ENCODE assay signal across 17 mouse cellular contexts in genomic region chr17:43754687-43755086, GRCm38 (mm10). TPM values are rescaled to one million over a fixed set of nuclear protein-coding genes. Genes with fewer than 3 reads are reported as not detected.
DNase-seq lines count a peak whose midpoint lies in the region; ATAC-seq and TF ChIP-seq lines count a peak whose summit lies in the region.
"Had no signal": no experiment of that assay in that cellular context is flagged by ENCODE, and none has a peak within 500 bp of the region (broad histone marks: within the 10 kb centered on the region; RNA-seq: fewer than 3 reads in every experiment).

No protein-coding gene starts in this region.

- intact Hi-C loops in gastrocnemius, postnatal 14 days (cut with DNase I; ENCODE audit: low total_unique reads), result no loop called here

- H3K4me2 ChIP-seq in hindbrain, postnatal 0 days (ENCODE audit: low read depth, low read length), result no peak overlapping the region
- no peak overlapping the region for H3K4me2 ChIP-seq in midbrain, postnatal 0 days (ENCODE audit: low read depth, low read length, poor library complexity, severe bottlenecking)
- H3K4me2 ChIP-seq in midbrain, embryonic 16.5 days (ENCODE audit: low read length), result no peak overlapping the region
- H3K4me2 ChIP-seq: limb, embryonic 12.5 days had no signal

- no peaks in the 10 kb centered on the region for H3K4me1 ChIP-seq in hindbrain, postnatal 0 days (ENCODE audit: insufficient read depth, low read length)
- H3K4me1 ChIP-seq in hindbrain, embryonic 10.5 days (replicated peaks), result no peaks in the 10 kb centered on the region
- H3K4me1 ChIP-seq in midbrain, postnatal 0 days (ENCODE audit: insufficient read depth, low read length), result no peaks in the 10 kb centered on the region
- H3K4me1 ChIP-seq in midbrain, embryonic 16.5 days (ENCODE audit: control insufficient read depth, insufficient read depth, low read length), result no peaks in the 10 kb centered on the region
- H3K4me1 ChIP-seq: limb, embryonic 12.5 days had no signal

- H3K9ac ChIP-seq in hindbrain, postnatal 0 days (replicated peaks; ENCODE audit: low read length), result no peak overlapping the region
- H3K9ac ChIP-seq in midbrain, postnatal 0 days (replicated peaks; ENCODE audit: low read length, poor library complexity, severe bottlenecking), result no peak overlapping the region
- H3K9ac ChIP-seq in midbrain, embryonic 16.5 days (ENCODE audit: low read depth, low read length), result no peak overlapping the region
- H3K9ac ChIP-seq: limb, embryonic 12.5 days had no signal

- no peaks in the 10 kb centered on the region for H3K27me3 ChIP-seq in hindbrain, postnatal 0 days (ENCODE audit: insufficient read depth, low read length)
- H3K27me3 ChIP-seq in hindbrain, embryonic 10.5 days (ENCODE audit: insufficient read depth, poor library complexity, severe bottlenecking), result no peaks in the 10 kb centered on the region
- H3K27me3 ChIP-seq in midbrain, postnatal 0 days (ENCODE audit: insufficient read depth, low read length), result no peaks in the 10 kb centered on the region
- H3K27me3 ChIP-seq in midbrain, embryonic 16.5 days (ENCODE audit: control insufficient read depth, insufficient read depth, low read depth, low read length), result no peaks in the 10 kb centered on the region
- H3K27me3 ChIP-seq: limb, embryonic 12.5 days had no signal

- no peak for TF ChIP-seq CTCF in hindbrain, postnatal 0 days (IDR thresholded peaks at IDR 0.05; ENCODE audit: low read depth)
- TF ChIP-seq CTCF in midbrain, postnatal 0 days (IDR thresholded peaks at IDR 0.05), result no peak

- no peaks in the 10 kb centered on the region for H3K9me3 ChIP-seq in hindbrain, postnatal 0 days (ENCODE audit: low read length)
- H3K9me3 ChIP-seq in hindbrain, embryonic 10.5 days, result no peaks in the 10 kb centered on the region
- H3K9me3 ChIP-seq in midbrain, postnatal 0 days (ENCODE audit: low read length), result no peaks in the 10 kb centered on the region
- no peaks in the 10 kb centered on the region for H3K9me3 ChIP-seq in midbrain, embryonic 16.5 days (replicated peaks; ENCODE audit: control insufficient read depth, low read length, poor library complexity, severe bottlenecking)
- H3K9me3 ChIP-seq: limb, embryonic 12.5 days had no signal

- peak; percentile 22 for DNase-seq in gastrocnemius, postnatal 14 days
- DNase-seq in gastrocnemius, adult 8-10 months (ENCODE audit: low spot score in 2 of 2), result no peak
- peak; percentile 47 for DNase-seq in hindbrain, postnatal 0 days (ENCODE audit: low spot score)
- no peak for DNase-seq in hindbrain, embryonic 10.5 days (ENCODE audit: low spot score)
- peak; percentile 42 for DNase-seq in midbrain, postnatal 0 days (ENCODE audit: low spot score)
- DNase-seq: cerebellum, adult 18-20 months; layer of hippocampus, postnatal 36 days; thymus, postnatal 4 days had no signal

- ATAC-seq in hindbrain, postnatal 0 days, result no peak
- ATAC-seq in midbrain, postnatal 0 days (ENCODE audit: low FRiP score), result no peak
- ATAC-seq in midbrain, embryonic 16.5 days, result no peak
- ATAC-seq in cerebellum, adult (ENCODE audit: insufficient number of reproducible peaks, low FRiP score, low TSS enrichment), result no peak
- ATAC-seq in activated CD4-positive, CD25-positive, alpha-beta regulatory T cell, adult 4 months, result no peak

- H3K36me3 ChIP-seq in hindbrain, postnatal 0 days (ENCODE audit: insufficient read depth, low read length), result no peaks in the 10 kb centered on the region
- 0 out of 2 replicates have a peak, but pooled peaks cover 5% of the 10 kb centered on the region for H3K36me3 ChIP-seq in hindbrain, embryonic 10.5 days
- H3K36me3 ChIP-seq in midbrain, postnatal 0 days (ENCODE audit: insufficient read depth, low read length), result no peaks in the 10 kb centered on the region
- H3K36me3 ChIP-seq in midbrain, embryonic 16.5 days (ENCODE audit: control insufficient read depth, insufficient read depth, low read length), result no peaks in the 10 kb centered on the region
- H3K36me3 ChIP-seq: limb, embryonic 12.5 days had no signal

- no peak overlapping the region for H3K27ac ChIP-seq in hindbrain, postnatal 0 days
- H3K27ac ChIP-seq in hindbrain, embryonic 10.5 days, result no peak overlapping the region
- no peak overlapping the region for H3K27ac ChIP-seq in midbrain, postnatal 0 days (ENCODE audit: low read depth, low read length)
- no peak overlapping the region for H3K27ac ChIP-seq in midbrain, embryonic 16.5 days (ENCODE audit: low read length)
- H3K27ac ChIP-seq: limb, embryonic 12.5 days; stomach, postnatal 0 days had no signal

- 75% methylated on average over 5 of the region's 5 CpGs for WGBS in hindbrain, postnatal 0 days
- 73% methylated on average over 5 of the region's 5 CpGs for WGBS in hindbrain, embryonic 10.5 days
- 70% methylated on average over 5 of the region's 5 CpGs for WGBS in midbrain, postnatal 0 days
- 75% methylated on average over 5 of the region's 5 CpGs for WGBS in midbrain, embryonic 16.5 days

- no peak overlapping the region for H3K4me3 ChIP-seq in hindbrain, postnatal 0 days (ENCODE audit: low read length)
- no peak overlapping the region for H3K4me3 ChIP-seq in hindbrain, embryonic 10.5 days
- no peak overlapping the region for H3K4me3 ChIP-seq in midbrain, postnatal 0 days (ENCODE audit: low read depth, low read length)
- no peak overlapping the region for H3K4me3 ChIP-seq in midbrain, embryonic 16.5 days (ENCODE audit: low read depth, low read length)
- H3K4me3 ChIP-seq: limb, embryonic 12.5 days had no signal

RNA-seq across cellular contexts. Expression of gene Rcan2, which starts 46.5 kb away (rescaled TPM):
- 10 to 100 TPM; 20.5 to 27.2 TPM for total RNA-seq in gastrocnemius, postnatal 14 days (2021)
- 10 to 100 TPM; 40.1 to 55.7 (median 44.0) TPM for total RNA-seq in gastrocnemius, adult 8-10 months (2022)
- 124 and 132 TPM in 2 replicates for total RNA-seq in hindbrain, postnatal 0 days (2014; rRNA removed)
- 86.4 and 102 TPM in 2 replicates for polyA plus RNA-seq in hindbrain, postnatal 0 days (2015; fragmentation: Nextera tagmentation; extraction: Ambion mirVana)
- polyA plus RNA-seq in hindbrain, embryonic 10.5 days (2016; fragmentation: Nextera tagmentation; extraction: Ambion mirVana), result 8.5 and 23.0 TPM in 2 replicates
- 136 and 142 TPM in 2 replicates for total RNA-seq in midbrain, postnatal 0 days (2014; rRNA removed)
- polyA plus RNA-seq in midbrain, postnatal 0 days (2015; fragmentation: Nextera tagmentation; extraction: Ambion mirVana), result 82.2 and 96.7 TPM in 2 replicates
- polyA plus RNA-seq in midbrain, embryonic 16.5 days (2015; fragmentation: Nextera tagmentation; extraction: Ambion mirVana), result 126 and 133 TPM in 2 replicates
- polyA plus RNA-seq in activated CD4-positive, CD25-positive, alpha-beta regulatory T cell, adult 4 months (2017; shearing (Covaris generic)), result not detected
- total RNA-seq: common myeloid progenitor, adult 5-6 weeks; megakaryocyte, adult 5-6 weeks; MEL; neutrophil, adult 5-6 weeks had no signal

Comparison
In these comparisons a context has a peak if more than half of its experiments do, and no peak if none do; other contexts are left out.
1. DNase-seq: peak in gastrocnemius, postnatal 14 days (single experiment), hindbrain, postnatal 0 days (single experiment) and midbrain, postnatal 0 days (single experiment); none in gastrocnemius, adult 8-10 months (0 of 2) and hindbrain, embryonic 10.5 days (single experiment).